Mouse (Mus musculus) hindbrain, embryonic 16.5 days (tissue): ENCODE data around the gene Adgrf2. TPM values are rescaled to one million over a fixed set of nuclear protein-coding genes. Genes with fewer than 3 reads are reported as not detected.

Experiments
- ATAC-seq: fragments of 200-750 bp; cut with Nextera tagmentation; 2 replicates; pipeline ENCODE4 v1.8.0; 2017; ENCODE audit warnings: moderate TSS enrichment, moderate library complexity
- H3K27ac ChIP-seq: fragments of 300-500 bp; sonication (generic); 2 replicates; pipeline ENCODE4 v1.5.1; 2014; ENCODE audit warnings: low read depth, mild to moderate bottlenecking, control low read depth, low read length, moderate library complexity
- H3K27me3 ChIP-seq: fragments of 300-500 bp; sonication (generic); replicated peaks from 2 replicates; pipeline ENCODE4 v1.6.1; 2014; ENCODE audit warnings: low read length; ENCODE audit not compliant: control insufficient read depth, insufficient read depth
- H3K36me3 ChIP-seq: fragments of 300-500 bp; sonication (generic); 2 replicates; pipeline ENCODE4 v1.6.1; 2014; ENCODE audit warnings: mild to moderate bottlenecking, low read length, moderate library complexity, mixed read lengths; ENCODE audit not compliant: control insufficient read depth, insufficient read depth
- H3K4me1 ChIP-seq: fragments of 300-500 bp; sonication (generic); 2 replicates; pipeline ENCODE4 v1.6.1; 2014; ENCODE audit warnings: low read depth, low read length; ENCODE audit not compliant: control insufficient read depth, insufficient read depth
- H3K4me2 ChIP-seq: fragments of 300-500 bp; sonication (generic); 2 replicates; pipeline ENCODE4 v1.6.1; 2014; ENCODE audit warnings: mild to moderate bottlenecking, low read length, control low read depth, moderate library complexity
- H3K4me3 ChIP-seq: fragments of 300-500 bp; sonication (generic); 2 replicates; pipeline ENCODE4 v1.5.1; 2014; ENCODE audit warnings: mild to moderate bottlenecking, low read length, control low read depth, moderate library complexity
- H3K9ac ChIP-seq: fragments of 300-500 bp; sonication (generic); 2 replicates; pipeline ENCODE4 v1.6.1; 2014; ENCODE audit warnings: low read depth, mild to moderate bottlenecking, control low read depth, low read length, moderate library complexity
- H3K9me3 ChIP-seq: fragments of 300-500 bp; sonication (generic); 2 replicates; pipeline ENCODE4 v1.6.1; 2014; ENCODE audit warnings: mild to moderate bottlenecking, low read length, moderate library complexity; ENCODE audit not compliant: control insufficient read depth
- WGBS: fragments of 180-500 bp; shearing (Covaris S2); extraction: QIAGEN DNeasy Blood & Tissue Kit; methylation state at CpG from one replicate; pipeline ENCODE4 v1.1.7; 2014; 5-methylcytosine and 5-hydroxymethylcytosine counted together
- polyA plus RNA-seq: library from polyadenylated mRNA; unstranded; fragments of >200 nt; fragmentation: Nextera tagmentation; extraction: Ambion mirVana; gene quantifications from 2 replicates; pipeline ENCODE4 v1.2.1, GENCODE M21; 2015

The Adgrf2 gene
- polyA plus RNA-seq, 1 experiment from 2014 or later, result not detected

DNA sequence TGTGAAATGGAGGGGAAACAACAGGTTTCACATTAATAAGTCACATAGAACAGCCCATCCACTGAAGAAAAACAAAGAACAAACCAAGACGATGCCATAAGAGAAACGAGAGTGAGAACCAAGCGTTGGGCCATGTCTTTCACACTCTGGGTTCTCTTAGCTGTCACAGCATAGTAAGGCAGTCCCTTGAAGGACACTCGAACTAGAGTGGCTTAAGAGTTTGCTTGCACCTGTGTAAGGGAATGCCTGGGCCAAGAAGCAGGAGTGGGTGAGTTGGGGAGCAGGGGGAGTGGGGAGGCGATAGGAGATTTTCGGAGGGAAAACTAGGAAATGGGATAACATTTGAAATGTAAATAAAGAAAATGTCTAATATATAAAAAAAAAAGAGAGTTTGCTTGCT is 3.2 kb downstream of the Adgrf2 start:
- Histone ChIP-seq H3K4me1 (no peaks in the 10 kb centered on the region), H3K27me3 (no peaks in the 10 kb centered on the region), H3K9ac (no peak overlapping the region), H3K36me3 (no peaks in the 10 kb centered on the region), H3K4me2 (no peak overlapping the region), H3K9me3 (no peaks in the 10 kb centered on the region), H3K27ac (no peak overlapping the region), H3K4me3 (no peak overlapping the region)
- WGBS, result 89% methylated on average over 6 of the region's 6 CpGs
- ATAC-seq, result no peak

DNA sequence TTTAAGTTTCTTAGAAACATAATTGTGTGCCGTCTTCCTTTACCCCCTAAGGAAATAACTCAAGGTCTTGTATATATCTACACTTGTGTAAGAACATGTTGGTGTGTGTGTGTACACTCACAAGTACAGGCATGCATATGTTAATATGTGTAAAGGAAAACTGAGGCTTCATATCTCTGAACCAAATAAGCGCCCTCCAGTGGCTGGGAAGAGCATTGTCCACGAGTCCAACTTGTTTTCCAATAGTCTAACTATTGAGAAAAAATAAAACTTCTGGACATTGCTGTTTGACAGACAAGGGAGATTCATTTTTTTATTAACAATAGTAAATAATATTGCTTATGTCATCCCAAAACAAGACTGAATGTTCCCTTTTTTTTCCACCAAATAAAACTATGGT is 24.8 kb downstream of the Adgrf2 start:
- Histone ChIP-seq H3K9ac (no peak overlapping the region), H3K4me2 (no peak overlapping the region), H3K9me3 (no peaks in the 10 kb centered on the region), H3K4me1 (no peaks in the 10 kb centered on the region), H3K4me3 (no peak overlapping the region), H3K36me3 (no peaks in the 10 kb centered on the region), H3K27me3 (no peaks in the 10 kb centered on the region), H3K27ac (no peak overlapping the region)
- ATAC-seq, result no peak
- WGBS, result 57% methylated on average over 3 of the region's 3 CpGs

DNA sequence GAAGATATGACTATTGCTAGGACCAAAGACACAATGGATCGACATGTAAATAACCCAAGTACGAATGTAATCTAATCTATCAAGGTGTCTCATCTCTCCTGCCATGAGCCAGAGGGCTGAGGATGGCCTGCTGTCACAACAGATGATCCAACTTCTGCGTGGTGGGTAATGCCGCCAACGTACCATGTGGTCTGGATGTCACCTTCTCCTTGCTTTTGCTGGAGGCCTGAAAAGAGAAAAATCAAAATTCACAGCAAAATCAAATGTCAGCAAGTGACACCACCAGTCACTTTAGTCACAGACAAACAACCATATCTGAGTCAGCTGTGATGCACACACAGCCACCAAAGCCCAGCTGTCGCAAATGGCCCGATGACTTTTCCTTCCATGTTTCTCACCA is 27.0 kb downstream of the Adgrf2 start:
- H3K27me3 ChIP-seq, result no peaks in the 10 kb centered on the region
- H3K4me2 ChIP-seq, result no peak overlapping the region
- no peak for ATAC-seq
- no peaks in the 10 kb centered on the region for H3K9me3 ChIP-seq
- no peak overlapping the region for H3K9ac ChIP-seq
- H3K4me1 ChIP-seq, result no peaks in the 10 kb centered on the region
- H3K4me3 ChIP-seq, result no peak overlapping the region
- no peak overlapping the region for H3K27ac ChIP-seq
- no peaks in the 10 kb centered on the region for H3K36me3 ChIP-seq
- 93% methylated on average over 7 of the region's 7 CpGs for WGBS

DNA sequence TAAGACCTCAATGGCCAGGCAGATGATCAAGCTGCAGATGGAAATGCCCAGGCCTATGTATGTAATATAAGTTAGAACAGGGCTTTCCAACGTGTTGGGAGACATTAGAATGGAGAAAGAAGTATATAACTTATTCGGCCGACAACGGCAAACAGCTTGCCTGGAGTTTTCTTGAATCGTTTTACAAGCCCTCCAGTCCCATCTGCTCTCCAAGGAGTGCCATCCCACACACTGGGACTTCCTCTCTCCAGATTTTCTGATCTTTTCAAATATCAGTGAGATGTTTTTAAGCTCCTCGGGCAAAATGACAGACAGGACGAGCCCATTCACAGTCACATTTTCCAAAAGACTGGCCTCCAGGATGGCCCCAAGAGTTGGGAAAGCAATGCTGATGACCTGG is 31.3 kb downstream of the Adgrf2 start:
- Histone ChIP-seq H3K4me3 (no peak overlapping the region), H3K27me3 (no peaks in the 10 kb centered on the region), H3K4me1 (no peaks in the 10 kb centered on the region), H3K9me3 (no peaks in the 10 kb centered on the region), H3K4me2 (no peak overlapping the region), H3K27ac (no peak overlapping the region), H3K36me3 (no peaks in the 10 kb centered on the region), H3K9ac (no peak overlapping the region)
- WGBS, result 87% methylated on average over 7 of the region's 7 CpGs
- no peak for ATAC-seq

DNA sequence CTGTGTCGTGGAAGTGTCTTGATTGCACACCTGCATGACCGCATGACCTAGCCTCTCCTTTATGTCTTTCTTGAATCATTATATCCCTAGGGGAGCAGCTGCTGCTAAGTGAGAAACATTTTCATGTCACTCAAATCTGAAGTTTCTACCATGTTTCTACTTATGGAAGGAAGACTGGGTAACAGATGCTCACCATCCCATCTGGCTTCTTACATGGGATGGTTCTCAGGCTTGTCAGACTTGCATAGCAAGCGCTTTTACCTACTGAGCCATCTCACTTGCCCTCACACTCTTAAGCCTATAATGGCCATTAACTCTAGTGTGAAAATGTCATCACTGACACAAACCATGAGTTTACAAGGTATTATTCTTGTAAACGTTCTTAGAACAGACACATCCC is 36.4 kb downstream of the Adgrf2 start:
- no peaks in the 10 kb centered on the region for H3K4me1 ChIP-seq
- H3K9me3 ChIP-seq, result no peaks in the 10 kb centered on the region
- WGBS, result 81% methylated on average over 4 of the region's 4 CpGs
- no peak overlapping the region for H3K4me3 ChIP-seq
- no peaks in the 10 kb centered on the region for H3K27me3 ChIP-seq
- H3K27ac ChIP-seq, result no peak overlapping the region
- H3K4me2 ChIP-seq, result no peak overlapping the region
- ATAC-seq, result no peak
- H3K9ac ChIP-seq, result no peak overlapping the region
- no peaks in the 10 kb centered on the region for H3K36me3 ChIP-seq

DNA sequence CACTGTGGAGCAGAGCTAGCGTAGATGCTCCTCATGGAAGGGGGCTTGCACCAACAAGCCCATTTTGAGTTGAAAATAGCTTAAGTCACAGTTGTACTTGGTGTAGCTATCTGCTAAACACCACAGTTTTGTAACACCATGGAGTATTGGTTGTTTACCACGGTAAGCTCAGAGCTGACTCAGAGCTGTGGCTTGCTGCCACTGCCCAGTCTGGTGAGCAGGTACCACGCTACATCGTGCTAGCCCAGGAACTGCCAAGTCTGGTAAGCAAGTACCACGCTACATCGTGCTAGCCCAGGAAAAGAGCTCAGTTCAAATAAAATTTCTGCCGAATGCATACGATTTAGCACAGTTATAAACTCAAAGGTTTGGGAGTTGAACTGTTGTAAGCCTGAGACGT is 39.8 kb downstream of the Adgrf2 start:
- no peak overlapping the region for H3K27ac ChIP-seq
- WGBS, result 91% methylated on average over 9 of the region's 9 CpGs
- H3K9ac ChIP-seq, result no peak overlapping the region

DNA sequence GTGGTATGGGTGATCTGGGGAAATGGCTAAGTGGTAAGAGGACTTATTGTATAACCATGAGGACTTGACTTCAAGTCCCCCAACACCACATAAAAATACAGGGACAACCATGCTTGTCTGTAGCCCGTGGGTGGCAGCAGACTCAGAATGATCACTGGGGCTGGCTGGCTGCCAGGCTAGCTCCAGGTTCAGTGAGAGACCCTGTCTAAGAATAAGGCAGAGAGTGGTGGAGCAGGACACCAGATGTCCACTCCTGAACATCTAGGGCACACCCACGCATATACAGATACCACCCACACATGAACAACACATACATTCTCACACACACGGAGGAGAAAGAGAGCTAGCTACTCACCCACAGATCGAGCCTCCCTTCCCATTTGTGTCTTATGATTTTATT is 47.2 kb downstream of the Adgrf2 start:
- Histone ChIP-seq H3K27me3 (no peaks in the 10 kb centered on the region), H3K4me2 (no peak overlapping the region), H3K36me3 (no peaks in the 10 kb centered on the region), H3K9me3 (no peaks in the 10 kb centered on the region), H3K27ac (no peak overlapping the region), H3K9ac (no peak overlapping the region), H3K4me1 (no peaks in the 10 kb centered on the region), H3K4me3 (no peak overlapping the region)
- 94% methylated on average over 4 of the region's 4 CpGs for WGBS
- no peak for ATAC-seq

More for the DNA sequence above, 39.8 kb downstream of the Adgrf2 start:
- Histone ChIP-seq H3K27me3 (no peaks in the 10 kb centered on the region), H3K4me2 (no peak overlapping the region), H3K4me1 (no peaks in the 10 kb centered on the region), H3K9me3 (no peaks in the 10 kb centered on the region), H3K4me3 (no peak overlapping the region), H3K36me3 (no peaks in the 10 kb centered on the region)
- no peak for ATAC-seq

DNA sequence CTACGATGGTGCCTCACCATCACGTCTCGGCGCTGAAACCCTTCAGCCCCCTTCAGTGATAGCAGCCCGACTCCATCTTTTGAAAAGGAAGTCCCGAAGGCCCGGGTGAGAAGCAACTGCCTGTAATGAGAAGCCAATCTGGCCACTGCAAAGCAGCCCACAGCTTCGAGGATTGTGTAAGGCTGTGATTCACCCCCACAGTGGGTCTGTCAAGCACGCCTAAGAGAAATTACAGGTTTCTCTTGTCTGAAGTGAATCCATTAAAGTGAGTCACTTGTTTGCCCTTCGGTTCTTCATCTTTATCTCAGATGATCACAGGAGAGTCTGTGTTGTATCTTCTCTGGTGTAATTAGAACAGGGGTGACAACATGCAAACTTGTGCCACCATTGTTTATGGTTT is 49.8 kb downstream of the Adgrf2 start, which contains the start of gene Adgrf4:
Adgrf4 (minus strand) TSS at position 149 of the 400 bp plus-strand sequence.
- Histone ChIP-seq H3K4me3 (no peak within 1 kb of the TSS), H3K36me3 (no peaks in the 10 kb centered on the region), H3K4me2 (no peak within 1 kb of the TSS), H3K27ac (no peak within 1 kb of the TSS), H3K4me1 (no peaks in the 10 kb centered on the region), H3K9me3 (no peaks in the 10 kb centered on the region), H3K9ac (no peak within 1 kb of the TSS), H3K27me3 (no peaks in the 10 kb centered on the region)
- no peak for ATAC-seq
- 90% methylated on average over 10 of the region's 10 CpGs for WGBS

DNA sequence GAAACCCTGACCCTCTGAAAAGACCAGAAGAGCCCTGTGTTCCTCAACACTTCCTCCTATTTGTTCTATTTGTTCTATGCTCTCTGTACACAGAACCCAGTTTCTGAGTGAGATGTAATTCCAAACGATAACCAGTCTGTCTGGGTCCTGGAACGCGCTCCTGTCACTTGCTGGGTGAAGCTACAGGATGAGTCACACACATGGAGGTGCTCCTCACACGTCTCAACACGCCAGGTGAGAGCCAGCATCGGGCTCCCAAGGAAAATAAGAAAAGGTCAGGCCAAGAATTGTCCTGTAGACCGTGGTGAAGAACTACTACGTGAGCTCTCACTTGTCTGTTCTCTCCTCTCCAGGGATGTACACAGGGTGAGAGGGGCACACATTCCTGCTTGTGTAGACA is 51.4 kb downstream of the Adgrf2 start:
- WGBS, result 92% methylated on average over 8 of the region's 8 CpGs
- H3K9ac ChIP-seq, result no peak overlapping the region
- no peaks in the 10 kb centered on the region for H3K36me3 ChIP-seq
- H3K4me2 ChIP-seq, result no peak overlapping the region
- no peak overlapping the region for H3K27ac ChIP-seq
- no peaks in the 10 kb centered on the region for H3K9me3 ChIP-seq
- H3K4me1 ChIP-seq, result no peaks in the 10 kb centered on the region
- H3K4me3 ChIP-seq, result no peak overlapping the region
- ATAC-seq, result no peak
- H3K27me3 ChIP-seq, result no peaks in the 10 kb centered on the region
